Mouse (Mus musculus) limb, embryonic 13.5 days (tissue): ENCODE data around the gene Zfand3. TPM values are rescaled to one million over a fixed set of nuclear protein-coding genes. Genes with fewer than 3 reads are reported as not detected.
A peak's percentile ranks its signal among the peaks of the same experiment; 100 is the strongest.

ENCODE experiments used
- ATAC-seq: fragments of 200-750 bp; cut with Nextera tagmentation; 2 replicates; pipeline ENCODE4 v1.8.0; 2017; ENCODE audit warnings: low read depth, moderate number of reproducible peaks, moderate TSS enrichment; ENCODE audit not compliant: low FRiP score
- H3K27ac ChIP-seq: fragments of 300-500 bp; sonication (generic); 2 replicates; pipeline ENCODE4 v1.5.1; 2015; ENCODE audit warnings: inconsistent platforms, mild to moderate bottlenecking, moderate library complexity
- H3K27me3 ChIP-seq: fragments of 300-500 bp; sonication (generic); 2 replicates; pipeline ENCODE4 v1.6.1; 2015; ENCODE audit warnings: mild to moderate bottlenecking, inconsistent platforms
- H3K36me3 ChIP-seq: fragments of 300-500 bp; sonication (generic); 2 replicates; pipeline ENCODE4 v1.6.1; 2015; ENCODE audit warnings: inconsistent platforms, mild to moderate bottlenecking, moderate library complexity
- H3K4me1 ChIP-seq: fragments of 300-500 bp; sonication (generic); 2 replicates; pipeline ENCODE4 v1.6.1; 2015; ENCODE audit warnings: inconsistent platforms
- H3K4me2 ChIP-seq: fragments of 300-500 bp; sonication (generic); replicated peaks from 2 replicates; pipeline ENCODE4 v1.6.1; 2015; ENCODE audit warnings: inconsistent platforms, mild to moderate bottlenecking, moderate library complexity
- H3K4me3 ChIP-seq: fragments of 300-500 bp; sonication (generic); 2 replicates; pipeline ENCODE4 v1.5.1; 2015; ENCODE audit warnings: moderate library complexity, mild to moderate bottlenecking, inconsistent platforms
- H3K9ac ChIP-seq: fragments of 300-500 bp; sonication (generic); 2 replicates; pipeline ENCODE4 v1.6.1; 2015; ENCODE audit warnings: mild to moderate bottlenecking, inconsistent platforms
- H3K9me3 ChIP-seq: fragments of 300-500 bp; sonication (generic); 2 replicates; pipeline ENCODE4 v1.6.1; 2016; ENCODE audit warnings: inconsistent platforms
- WGBS: fragments of 180-500 bp; shearing (Covaris S2); methylation state at CpG from one replicate; pipeline ENCODE4 v1.1.7; 2015; 5-methylcytosine and 5-hydroxymethylcytosine counted together
- polyA plus RNA-seq: library from polyadenylated mRNA; unstranded; fragments of >200 nt; fragmentation: Nextera tagmentation; extraction: Ambion mirVana; gene quantifications from 2 replicates; pipeline ENCODE4 v1.2.1, GENCODE M21; 2015

The Zfand3 gene
- polyA plus RNA-seq: 63.0 and 63.2 TPM in 2 replicates

- 0% methylated on average over 55 of the region's 93 CpGs for WGBS
- Histone ChIP-seq H3K36me3 (no peaks in the 10 kb centered on the region), H3K27me3 (no peaks in the 10 kb centered on the region), H3K9ac (peak within 1 kb of the TSS; percentile 96), H3K27ac (peak within 1 kb of the TSS; percentile 99), H3K9me3 (no peaks in the 10 kb centered on the region), H3K4me3 (peak within 1 kb of the TSS; percentile 90), H3K4me1 (peaks cover 37% of the 10 kb centered on the region), H3K4me2 (peak within 1 kb of the TSS; percentile 79)
- ATAC-seq: peak; percentile 90
Measured at GRCm38 (mm10) chr17:30004203-30005102, at the start of gene Zfand3. Gene Zfand3 (plus strand): TSS chr17:30004733.

DNA sequence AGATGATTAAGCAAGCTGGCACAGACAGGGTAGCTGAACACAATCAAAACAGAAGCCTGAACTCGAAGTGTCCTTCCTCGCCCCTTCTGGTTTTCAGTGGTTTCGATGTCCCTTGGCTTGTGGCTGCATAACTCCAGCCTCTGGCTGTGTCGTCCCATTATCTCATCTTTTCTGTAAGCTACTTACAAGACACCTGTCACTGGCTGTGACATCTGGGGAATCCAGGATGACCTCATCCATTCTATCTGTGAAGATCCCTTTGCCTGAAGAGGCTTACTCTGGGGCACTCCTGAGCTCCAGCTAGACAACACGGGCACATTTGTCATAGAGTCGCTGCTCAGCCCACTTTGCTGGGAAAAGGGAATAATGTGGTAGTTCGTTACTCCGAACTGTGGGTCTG lies 48.7 kb upstream of the Zfand3 start:
- no peak overlapping the region for H3K4me2 ChIP-seq
- H3K9me3 ChIP-seq: peaks cover 7% of the 10 kb centered on the region
- WGBS: 74% methylated on average over 8 of the region's 8 CpGs
- H3K27me3 ChIP-seq: no peaks in the 10 kb centered on the region
- H3K9ac ChIP-seq: no peak overlapping the region
- no peaks in the 10 kb centered on the region for H3K36me3 ChIP-seq
- ATAC-seq: no peak
- H3K4me3 ChIP-seq: no peak overlapping the region
- peaks cover 11% of the 10 kb centered on the region for H3K4me1 ChIP-seq
- no peak overlapping the region for H3K27ac ChIP-seq

DNA sequence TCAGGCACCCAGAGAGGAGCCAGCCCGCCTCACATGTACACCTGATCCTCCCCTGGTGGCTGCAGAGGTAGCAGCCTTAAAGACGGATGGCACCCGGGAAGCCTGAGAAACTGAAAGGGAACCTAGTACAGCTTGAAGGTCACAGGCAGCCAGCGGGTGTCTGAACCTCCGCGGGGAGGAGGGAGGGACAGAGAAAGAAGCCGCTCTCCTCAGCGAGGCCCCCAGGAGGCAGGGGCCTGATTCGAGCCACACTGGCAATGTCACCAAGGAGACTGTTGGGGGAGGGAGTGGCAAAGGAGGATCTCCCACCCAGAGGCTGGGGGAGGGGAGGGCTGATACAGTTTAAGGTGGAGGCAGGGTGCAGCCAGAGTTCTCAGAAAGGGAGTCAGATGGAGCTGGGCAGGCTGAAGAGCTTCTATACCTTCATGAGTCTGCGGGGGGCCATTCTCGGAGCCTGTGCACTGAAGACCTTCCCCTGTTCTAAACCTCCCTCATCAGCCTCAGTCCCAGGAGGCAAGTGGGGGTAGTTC lies 40.7 kb upstream of the Zfand3 start:
- no peaks in the 10 kb centered on the region for H3K36me3 ChIP-seq
- H3K27ac ChIP-seq: no peak overlapping the region
- H3K27me3 ChIP-seq: peaks cover 33% of the 10 kb centered on the region
- peaks cover 5% of the 10 kb centered on the region for H3K9me3 ChIP-seq
- H3K4me3 ChIP-seq: peak overlapping the region; percentile 20
- 5% methylated on average over 11 of the region's 11 CpGs for WGBS
- H3K4me1 ChIP-seq: peaks cover 28% of the 10 kb centered on the region
- peak overlapping the region; percentile 43; the same call in 1 of the 2 replicates for H3K9ac ChIP-seq
- ATAC-seq: no peak
- H3K4me2 ChIP-seq: peak overlapping the region; percentile 54

GRCm38 (mm10) chr17:29965506-29965905 lies 39.0 kb upstream of the Zfand3 start:
- Histone ChIP-seq H3K27ac (no peak overlapping the region), H3K9me3 (no peaks in the 10 kb centered on the region), H3K4me2 (no peak overlapping the region), H3K4me1 (peaks cover 28% of the 10 kb centered on the region), H3K36me3 (no peaks in the 10 kb centered on the region), H3K27me3 (peaks cover 33% of the 10 kb centered on the region), H3K4me3 (no peak overlapping the region), H3K9ac (no peak overlapping the region)
- 9% methylated on average over 5 of the region's 5 CpGs for WGBS
- ATAC-seq: no peak

DNA sequence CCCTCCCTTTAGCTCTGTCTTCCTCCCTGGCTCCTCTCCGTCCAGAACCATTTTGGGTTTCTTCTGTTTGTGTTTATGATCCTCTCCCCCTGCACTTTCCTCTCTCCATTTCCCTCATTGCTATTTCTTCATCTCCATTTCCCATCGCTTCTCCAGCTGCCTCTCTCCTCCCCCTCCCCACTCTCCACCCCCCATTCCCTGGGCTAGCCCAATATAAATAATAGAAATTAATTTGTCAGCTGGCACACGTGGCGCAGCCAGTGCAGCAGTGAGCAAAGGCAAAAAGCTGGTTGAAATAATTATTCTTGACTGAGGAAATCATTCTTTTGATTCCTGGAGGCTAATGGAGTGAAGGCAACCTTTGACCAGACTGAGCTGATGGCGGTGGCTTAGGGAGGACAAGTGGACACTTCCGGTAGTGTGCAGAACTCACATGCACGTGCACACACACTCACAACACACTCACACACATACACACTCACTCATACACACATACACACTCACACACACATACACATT lies 34.4 kb upstream of the Zfand3 start, which contains the start of gene Mdga1:
TSS of gene Mdga1 (minus strand) at position 51 of the 519 bp plus-strand sequence.
- Histone ChIP-seq H3K27me3 (peaks cover 19% of the 10 kb centered on the region), H3K9me3 (no peaks in the 10 kb centered on the region), H3K4me2 (no peak within 1 kb of the TSS), H3K4me3 (no peak within 1 kb of the TSS), H3K9ac (no peak within 1 kb of the TSS), H3K4me1 (peaks cover 12% of the 10 kb centered on the region), H3K27ac (no peak within 1 kb of the TSS), H3K36me3 (no peaks in the 10 kb centered on the region)
- no peak for ATAC-seq
- 67% methylated on average over 7 of the region's 7 CpGs for WGBS

- H3K9me3 ChIP-seq: no peaks in the 10 kb centered on the region
- H3K4me1 ChIP-seq: peaks cover 7% of the 10 kb centered on the region; the same call in 1 of the 2 replicates
- no peak overlapping the region for H3K4me3 ChIP-seq
- 50% methylated on average over 15 of the region's 15 CpGs for WGBS
- H3K4me2 ChIP-seq: no peak overlapping the region
- no peaks in the 10 kb centered on the region for H3K36me3 ChIP-seq
- H3K27ac ChIP-seq: no peak overlapping the region
- no peak overlapping the region for H3K9ac ChIP-seq
- ATAC-seq: no peak
- H3K27me3 ChIP-seq: peaks cover 5% of the 10 kb centered on the region; the same call in 1 of the 2 replicates
Measured at GRCm38 (mm10) chr17:29971761-29972432, 32.6 kb upstream of the Zfand3 start.

- Histone ChIP-seq H3K27ac (no peak overlapping the region), H3K4me2 (no peak overlapping the region), H3K4me3 (no peak overlapping the region), H3K36me3 (no peaks in the 10 kb centered on the region), H3K4me1 (peaks cover 7% of the 10 kb centered on the region; the same call in 1 of the 2 replicates), H3K9me3 (no peaks in the 10 kb centered on the region), H3K27me3 (peaks cover 5% of the 10 kb centered on the region; the same call in 1 of the 2 replicates), H3K9ac (no peak overlapping the region)
- ATAC-seq: no peak
- 88% methylated on average over 7 of the region's 7 CpGs for WGBS
Measured at GRCm38 (mm10) chr17:29973226-29973625, 31.3 kb upstream of the Zfand3 start.

- peak; percentile 69 for ATAC-seq
- Histone ChIP-seq H3K9ac (no peak overlapping the region), H3K36me3 (no peaks in the 10 kb centered on the region), H3K4me3 (no peak overlapping the region), H3K27me3 (peaks cover 5% of the 10 kb centered on the region; the same call in 1 of the 2 replicates), H3K4me1 (peaks cover 11% of the 10 kb centered on the region), H3K9me3 (no peaks in the 10 kb centered on the region), H3K27ac (no peak overlapping the region), H3K4me2 (no peak overlapping the region)
- WGBS: 3% methylated on average over 8 of the region's 8 CpGs
Measured at GRCm38 (mm10) chr17:29975731-29976130, 28.8 kb upstream of the Zfand3 start.

DNA sequence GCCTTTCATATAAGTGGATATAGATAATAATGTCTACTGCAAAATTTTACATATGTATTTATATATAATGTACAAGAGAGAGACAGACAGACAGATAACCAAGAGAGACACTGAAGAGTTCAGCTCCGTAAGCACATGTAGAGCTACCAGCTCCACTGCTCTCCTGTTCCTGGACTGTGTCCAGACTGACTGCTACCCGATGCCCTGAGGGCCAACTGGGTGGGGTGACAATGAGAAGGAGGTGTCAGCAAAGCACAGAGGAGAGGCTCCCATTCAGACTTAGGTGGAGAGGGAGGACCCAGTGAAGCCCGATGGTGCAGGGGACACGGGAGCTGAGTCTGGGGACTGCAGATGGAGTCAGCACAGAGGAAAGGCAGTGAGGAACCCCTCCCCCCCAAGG lies 25.5 kb upstream of the Zfand3 start:
- H3K36me3 ChIP-seq: no peaks in the 10 kb centered on the region
- H3K4me3 ChIP-seq: no peak overlapping the region
- H3K9me3 ChIP-seq: no peaks in the 10 kb centered on the region
- WGBS: 60% methylated on average over 4 of the region's 4 CpGs
- H3K27me3 ChIP-seq: peaks cover 6% of the 10 kb centered on the region; the same call in 1 of the 2 replicates
- H3K4me2 ChIP-seq: no peak overlapping the region
- no peak for ATAC-seq
- H3K9ac ChIP-seq: no peak overlapping the region
- H3K4me1 ChIP-seq: peaks cover 7% of the 10 kb centered on the region
- H3K27ac ChIP-seq: no peak overlapping the region

DNA sequence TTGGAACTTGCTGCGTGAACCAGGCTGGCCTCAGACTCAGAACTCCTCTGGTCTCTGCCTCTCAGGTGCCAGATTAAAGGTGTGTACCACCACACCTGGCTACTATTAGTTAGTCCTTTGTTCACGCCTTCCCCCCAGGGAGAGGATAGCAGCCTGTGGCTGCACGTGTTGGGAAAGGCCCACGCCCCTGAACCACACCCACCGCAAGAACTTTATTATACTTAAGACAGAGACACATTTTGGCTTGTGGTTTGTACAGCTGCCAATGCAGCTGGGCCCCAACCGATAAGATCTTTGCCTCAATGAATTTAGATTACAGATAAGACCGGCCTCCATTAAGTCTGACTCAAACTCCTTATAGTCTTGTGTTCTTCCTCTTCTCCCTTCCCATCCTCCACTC lies 24.7 kb upstream of the Zfand3 start:
- Histone ChIP-seq H3K4me2 (no peak overlapping the region), H3K9ac (no peak overlapping the region), H3K27me3 (0 out of 2 replicates have a peak, but pooled peaks cover 3% of the 10 kb centered on the region), H3K27ac (no peak overlapping the region), H3K9me3 (no peaks in the 10 kb centered on the region), H3K4me3 (no peak overlapping the region), H3K36me3 (no peaks in the 10 kb centered on the region), H3K4me1 (peaks cover 7% of the 10 kb centered on the region)
- WGBS: 53% methylated on average over 7 of the region's 7 CpGs
- ATAC-seq: no peak

GRCm38 (mm10) chr17:29981568-29981967 lies 23.0 kb upstream of the Zfand3 start:
- Histone ChIP-seq H3K4me2 (no peak overlapping the region), H3K9ac (no peak overlapping the region), H3K9me3 (no peaks in the 10 kb centered on the region), H3K4me3 (no peak overlapping the region), H3K27me3 (0 out of 2 replicates have a peak, but pooled peaks cover 3% of the 10 kb centered on the region), H3K36me3 (no peaks in the 10 kb centered on the region), H3K27ac (no peak overlapping the region), H3K4me1 (peaks cover 4% of the 10 kb centered on the region)
- 69% methylated on average over 8 of the region's 8 CpGs for WGBS
- no peak for ATAC-seq

DNA sequence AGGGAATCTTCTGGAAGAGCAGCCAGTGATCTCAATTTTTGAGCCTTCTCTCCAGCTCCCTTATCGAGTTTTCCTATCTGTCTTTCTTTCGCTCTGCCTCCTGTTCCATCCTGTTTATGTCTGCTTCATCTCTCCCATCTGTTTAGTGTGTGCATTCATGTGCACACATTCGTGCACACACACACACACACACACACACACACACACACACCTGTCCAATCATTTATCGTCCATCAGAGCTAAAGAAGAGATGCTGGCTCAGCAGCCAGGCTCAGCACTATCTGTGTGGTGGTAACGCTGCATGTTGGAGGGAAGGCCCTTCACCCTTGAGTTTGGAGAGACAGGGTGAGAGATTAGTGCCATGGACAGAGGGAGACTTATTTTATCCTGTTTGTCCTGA lies 21.3 kb upstream of the Zfand3 start:
- Histone ChIP-seq H3K4me2 (no peak overlapping the region), H3K9me3 (no peaks in the 10 kb centered on the region), H3K9ac (no peak overlapping the region), H3K36me3 (no peaks in the 10 kb centered on the region), H3K27me3 (0 out of 2 replicates have a peak, but pooled peaks cover 3% of the 10 kb centered on the region), H3K27ac (no peak overlapping the region), H3K4me3 (no peak overlapping the region), H3K4me1 (peaks cover 4% of the 10 kb centered on the region)
- 87% methylated on average over 5 of the region's 5 CpGs for WGBS
- no peak for ATAC-seq
